Mouse (Mus musculus): ENCODE data around the gene Rprml.

- TF ChIP-seq MAX (IDR thresholded peaks at IDR 0.05) (no peak), CTCF (IDR thresholded peaks at IDR 0.05; ENCODE audit: control insufficient read depth, insufficient read depth, insufficient read length) (no peak), CEBPB (IDR thresholded peaks at IDR 0.05; ENCODE audit: low read depth) (no peak), MYOG (IDR thresholded peaks at IDR 0.05; ENCODE audit: control insufficient read depth, extremely low read depth, insufficient read length) (no peak)
These were observed 14.6 kb upstream of the Rprml start for GRCm38 (mm10) chr11:103634806-103635205.

Measured in C2C12 (cell line).